Mouse (Mus musculus): ENCODE measurements around the gene Rxrb. TPM values are rescaled to one million over a fixed set of nuclear protein-coding genes. Genes with fewer than 3 reads are reported as not detected.

Gene Rxrb
- total and polyA plus RNA-seq, 2 experiments from 2014 or later, result 28.4 to 29.4 TPM

GRCm38 (mm10) chr17:34079621-34080020 lies 48.0 kb downstream of the Rxrb start:
- Histone ChIP-seq H3K4me2 (ENCODE audit: low read depth, low read length) (no peak overlapping the region), H3K27me3 (ENCODE audit: control insufficient read depth, insufficient read depth, low read length) (peaks cover 37% of the 10 kb centered on the region), H3K27ac (ENCODE audit: low read depth) (no peak overlapping the region), H3K4me3 (ENCODE audit: low read depth, low read length) (no peak overlapping the region), H3K4me1 (ENCODE audit: control insufficient read depth, insufficient read depth) (no peaks in the 10 kb centered on the region), H3K9me3 (replicated peaks; ENCODE audit: control insufficient read depth, low read length) (no peaks in the 10 kb centered on the region), H3K36me3 (replicated peaks; ENCODE audit: control insufficient read depth, insufficient read depth, low read length) (no peaks in the 10 kb centered on the region), H3K9ac (replicated peaks; ENCODE audit: low read depth, low read length) (no peak overlapping the region)
- 22% methylated on average over 5 of the region's 5 CpGs for WGBS
- ATAC-seq (ENCODE audit: insufficient read depth, low read depth) (peak; percentile 57), DNase-seq (ENCODE audit: low spot score) (peak; percentile 76)
- no peak for TF ChIP-seq EP300 (IDR thresholded peaks at IDR 0.05; ENCODE audit: low read depth)
- TF ChIP-seq CTCF (IDR thresholded peaks at IDR 0.05; ENCODE audit: low read depth), result no peak

GRCm38 (mm10) chr17:34083104-34083503 lies 51.5 kb downstream of the Rxrb start:
- DNase-seq (ENCODE audit: low spot score) (no peak), ATAC-seq (ENCODE audit: insufficient read depth, low read depth) (no peak)
- Histone ChIP-seq H3K27me3 (ENCODE audit: control insufficient read depth, insufficient read depth, low read length) (peaks cover 20% of the 10 kb centered on the region), H3K27ac (ENCODE audit: low read depth) (no peak overlapping the region), H3K4me3 (ENCODE audit: low read depth, low read length) (no peak overlapping the region), H3K4me1 (ENCODE audit: control insufficient read depth, insufficient read depth) (no peaks in the 10 kb centered on the region), H3K9ac (replicated peaks; ENCODE audit: low read depth, low read length) (no peak overlapping the region), H3K9me3 (replicated peaks; ENCODE audit: control insufficient read depth, low read length) (no peaks in the 10 kb centered on the region), H3K36me3 (replicated peaks; ENCODE audit: control insufficient read depth, insufficient read depth, low read length) (no peaks in the 10 kb centered on the region), H3K4me2 (ENCODE audit: low read depth, low read length) (no peak overlapping the region)
- no peak for TF ChIP-seq CTCF (IDR thresholded peaks at IDR 0.05; ENCODE audit: low read depth)
- 15% methylated on average over 8 of the region's 8 CpGs for WGBS

GRCm38 (mm10) chr17:34087386-34087785 lies 55.8 kb downstream of the Rxrb start:
- ATAC-seq (ENCODE audit: insufficient read depth, low read depth), result no peak
- 45% methylated on average over 2 of the region's 2 CpGs for WGBS

More at GRCm38 (mm10) chr17:34087386-34087785, 55.8 kb downstream of the Rxrb start:
- no peak overlapping the region for H3K27ac ChIP-seq (ENCODE audit: low read depth)
- H3K9ac ChIP-seq (replicated peaks; ENCODE audit: low read depth, low read length), result no peak overlapping the region
- no peaks in the 10 kb centered on the region for H3K4me1 ChIP-seq (ENCODE audit: control insufficient read depth, insufficient read depth)
- H3K36me3 ChIP-seq (replicated peaks; ENCODE audit: control insufficient read depth, insufficient read depth, low read length), result no peaks in the 10 kb centered on the region
- H3K9me3 ChIP-seq (replicated peaks; ENCODE audit: control insufficient read depth, low read length), result no peaks in the 10 kb centered on the region
- no peak overlapping the region for H3K4me2 ChIP-seq (ENCODE audit: low read depth, low read length)
- peaks cover 20% of the 10 kb centered on the region; the same call in 1 of the 2 replicates for H3K27me3 ChIP-seq (ENCODE audit: control insufficient read depth, insufficient read depth, low read length)
- TF ChIP-seq EP300 (IDR thresholded peaks at IDR 0.05; ENCODE audit: low read depth), result no peak
- TF ChIP-seq CTCF (IDR thresholded peaks at IDR 0.05; ENCODE audit: low read depth), result no peak
- no peak overlapping the region for H3K4me3 ChIP-seq (ENCODE audit: low read depth, low read length)
- DNase-seq (ENCODE audit: low spot score), result no peak

MicroRNA genes within 50 kb of the gene (microRNA counts, 519-probe panel; counts per million panel counts)
- 398 counts per million, percentile 4 among the panel's probes with 10 or more counts for microRNA mmu-miR-219

Small RNA genes within 50 kb of the gene (microRNA-seq; reads per million reads assigned to microRNA genes)
- gene Mir219a-1, result not detected
- not detected for gene Mir219c

Other genes with a start within 250 kb of the Rxrb start
Only the 30 nearest of the 33 such genes appear.
- 127 and 305 TPM in 2 replicates for gene Rps28, start 207.2 kb upstream of the Rxrb start, total RNA-seq (2014; rRNA removed; ENCODE audit: low replicate concordance)
- 622 and 631 TPM in 2 replicates for gene Rps28, start 207.2 kb upstream of the Rxrb start, polyA plus RNA-seq (2015; fragmentation: Nextera tagmentation; extraction: Ambion mirVana)
- gene Ndufa7, start 207.2 kb upstream of the Rxrb start, total RNA-seq (2014; rRNA removed; ENCODE audit: low replicate concordance), result 467 and 766 TPM in 2 replicates
- gene Ndufa7, start 207.2 kb upstream of the Rxrb start, polyA plus RNA-seq (2015; fragmentation: Nextera tagmentation; extraction: Ambion mirVana), result 899 and 938 TPM in 2 replicates
- 17.3 and 24.0 TPM in 2 replicates for gene Cd320, start 188.7 kb upstream of the Rxrb start, total RNA-seq (2014; rRNA removed; ENCODE audit: low replicate concordance)
- 37.3 and 41.6 TPM in 2 replicates for gene Cd320, start 188.7 kb upstream of the Rxrb start, polyA plus RNA-seq (2015; fragmentation: Nextera tagmentation; extraction: Ambion mirVana)
- gene Gm7029, start 158.0 kb upstream of the Rxrb start, total RNA-seq (2014; rRNA removed; ENCODE audit: low replicate concordance), result not detected in 2 replicates
- not detected in 2 replicates for gene Gm7029, start 158.0 kb upstream of the Rxrb start, polyA plus RNA-seq (2015; fragmentation: Nextera tagmentation; extraction: Ambion mirVana)
- 17.0 and 30.1 TPM in 2 replicates for gene Kifc1, start 141.2 kb upstream of the Rxrb start, total RNA-seq (2014; rRNA removed; ENCODE audit: low replicate concordance)
- 2.0 and 2.1 TPM in 2 replicates for gene Kifc1, start 141.2 kb upstream of the Rxrb start, polyA plus RNA-seq (2015; fragmentation: Nextera tagmentation; extraction: Ambion mirVana)
- gene Platr17, start 126.7 kb upstream of the Rxrb start, total RNA-seq (2014; rRNA removed; ENCODE audit: low replicate concordance), result not detected in 2 replicates
- not detected in 2 replicates for gene Platr17, start 126.7 kb upstream of the Rxrb start, polyA plus RNA-seq (2015; fragmentation: Nextera tagmentation; extraction: Ambion mirVana)
- gene Daxx, start 122.4 kb upstream of the Rxrb start, total RNA-seq (2014; rRNA removed; ENCODE audit: low replicate concordance), result 15.2 and 19.3 TPM in 2 replicates
- gene Daxx, start 122.4 kb upstream of the Rxrb start, polyA plus RNA-seq (2015; fragmentation: Nextera tagmentation; extraction: Ambion mirVana), result 18.0 and 20.0 TPM in 2 replicates
- gene Tapbp, start 115.9 kb upstream of the Rxrb start, total RNA-seq (2014; rRNA removed; ENCODE audit: low replicate concordance), result 50.9 and 84.1 TPM in 2 replicates
- 47.6 and 51.3 TPM in 2 replicates for gene Tapbp, start 115.9 kb upstream of the Rxrb start, polyA plus RNA-seq (2015; fragmentation: Nextera tagmentation; extraction: Ambion mirVana)
- gene Zbtb22, start 115.9 kb upstream of the Rxrb start, total RNA-seq (2014; rRNA removed; ENCODE audit: low replicate concordance), result 29.1 and 42.9 TPM in 2 replicates
- 10.1 and 12.0 TPM in 2 replicates for gene Zbtb22, start 115.9 kb upstream of the Rxrb start, polyA plus RNA-seq (2015; fragmentation: Nextera tagmentation; extraction: Ambion mirVana)
- gene Rgl2, start 102.3 kb upstream of the Rxrb start, total RNA-seq (2014; rRNA removed; ENCODE audit: low replicate concordance), result 63.1 and 144 TPM in 2 replicates
- gene Rgl2, start 102.3 kb upstream of the Rxrb start, polyA plus RNA-seq (2015; fragmentation: Nextera tagmentation; extraction: Ambion mirVana), result 21.1 and 21.9 TPM in 2 replicates
- 28.6 and 77.4 TPM in 2 replicates for gene Pfdn6, start 91.5 kb upstream of the Rxrb start, total RNA-seq (2014; rRNA removed; ENCODE audit: low replicate concordance)
- 123 and 128 TPM in 2 replicates for gene Pfdn6, start 91.5 kb upstream of the Rxrb start, polyA plus RNA-seq (2015; fragmentation: Nextera tagmentation; extraction: Ambion mirVana)
- 6.7 and 10.9 TPM in 2 replicates for gene Wdr46, start 91.2 kb upstream of the Rxrb start, total RNA-seq (2014; rRNA removed; ENCODE audit: low replicate concordance)
- gene Wdr46, start 91.2 kb upstream of the Rxrb start, polyA plus RNA-seq (2015; fragmentation: Nextera tagmentation; extraction: Ambion mirVana), result 8.9 and 11.1 TPM in 2 replicates
- 0.53 and 0.70 TPM in 2 replicates for gene B3galt4, start 80.3 kb upstream of the Rxrb start, total RNA-seq (2014; rRNA removed; ENCODE audit: low replicate concordance)
- gene B3galt4, start 80.3 kb upstream of the Rxrb start, polyA plus RNA-seq (2015; fragmentation: Nextera tagmentation; extraction: Ambion mirVana), result 5.5 and 6.1 TPM in 2 replicates
- 28.2 and 31.8 TPM in 2 replicates for gene Vps52, start 76.0 kb upstream of the Rxrb start, total RNA-seq (2014; rRNA removed; ENCODE audit: low replicate concordance)
- 27.8 TPM in 2 replicates for gene Vps52, start 76.0 kb upstream of the Rxrb start, polyA plus RNA-seq (2015; fragmentation: Nextera tagmentation; extraction: Ambion mirVana)
- 1,548 and 1,735 TPM in 2 replicates for gene Rps18, start 75.8 kb upstream of the Rxrb start, total RNA-seq (2014; rRNA removed; ENCODE audit: low replicate concordance)
- 845 and 880 TPM in 2 replicates for gene Rps18, start 75.8 kb upstream of the Rxrb start, polyA plus RNA-seq (2015; fragmentation: Nextera tagmentation; extraction: Ambion mirVana)
- 61.0 and 84.5 TPM in 2 replicates for gene H2-K1, start 31.5 kb upstream of the Rxrb start, total RNA-seq (2014; rRNA removed; ENCODE audit: low replicate concordance)
- gene H2-K1, start 31.5 kb upstream of the Rxrb start, polyA plus RNA-seq (2015; fragmentation: Nextera tagmentation; extraction: Ambion mirVana), result 42.9 and 48.4 TPM in 2 replicates
- 22.5 and 48.5 TPM in 2 replicates for gene Ring1, start 7.1 kb upstream of the Rxrb start, total RNA-seq (2014; rRNA removed; ENCODE audit: low replicate concordance)
- 10.3 and 11.9 TPM in 2 replicates for gene Ring1, start 7.1 kb upstream of the Rxrb start, polyA plus RNA-seq (2015; fragmentation: Nextera tagmentation; extraction: Ambion mirVana)
- 80.6 and 101 TPM in 2 replicates for gene H2-Ke6, start 3.8 kb upstream of the Rxrb start, total RNA-seq (2014; rRNA removed; ENCODE audit: low replicate concordance)
- gene H2-Ke6, start 3.8 kb upstream of the Rxrb start, polyA plus RNA-seq (2015; fragmentation: Nextera tagmentation; extraction: Ambion mirVana), result 58.5 and 64.6 TPM in 2 replicates
- gene Slc39a7, start 130 bp upstream of the Rxrb start, total RNA-seq (2014; rRNA removed; ENCODE audit: low replicate concordance), result 88.7 and 97.2 TPM in 2 replicates
- 79.7 and 85.4 TPM in 2 replicates for gene Slc39a7, start 130 bp upstream of the Rxrb start, polyA plus RNA-seq (2015; fragmentation: Nextera tagmentation; extraction: Ambion mirVana)
- 1.4 and 1.9 TPM in 2 replicates for gene Col11a2, start 7.6 kb downstream of the Rxrb start, total RNA-seq (2014; rRNA removed; ENCODE audit: low replicate concordance)
- gene Col11a2, start 7.6 kb downstream of the Rxrb start, polyA plus RNA-seq (2015; fragmentation: Nextera tagmentation; extraction: Ambion mirVana), result 0.25 and 0.29 TPM in 2 replicates
- not detected in 2 replicates for gene H2-Oa, start 60.5 kb downstream of the Rxrb start, total RNA-seq (2014; rRNA removed; ENCODE audit: low replicate concordance)
- gene H2-Oa, start 60.5 kb downstream of the Rxrb start, polyA plus RNA-seq (2015; fragmentation: Nextera tagmentation; extraction: Ambion mirVana), result not detected in 2 replicates
- 2.6 and 7.2 TPM in 2 replicates for gene H2-DMa, start 87.7 kb downstream of the Rxrb start, total RNA-seq (2014; rRNA removed; ENCODE audit: low replicate concordance)
- gene H2-DMa, start 87.7 kb downstream of the Rxrb start, polyA plus RNA-seq (2015; fragmentation: Nextera tagmentation; extraction: Ambion mirVana), result 4.2 and 4.6 TPM in 2 replicates
- 83.2 and 87.5 TPM in 2 replicates for gene Brd2, start 90.8 kb downstream of the Rxrb start, total RNA-seq (2014; rRNA removed; ENCODE audit: low replicate concordance)
- 33.4 and 38.4 TPM in 2 replicates for gene Brd2, start 90.8 kb downstream of the Rxrb start, polyA plus RNA-seq (2015; fragmentation: Nextera tagmentation; extraction: Ambion mirVana)
- gene H2-DMb2, start 111.5 kb downstream of the Rxrb start, total RNA-seq (2014; rRNA removed; ENCODE audit: low replicate concordance), result 1.5 TPM in 1 of 2 replicates, not detected in the other
- 0.33 and 0.38 TPM in 2 replicates for gene H2-DMb2, start 111.5 kb downstream of the Rxrb start, polyA plus RNA-seq (2015; fragmentation: Nextera tagmentation; extraction: Ambion mirVana)
- 0.19 TPM in 1 of 2 replicates, not detected in the other for gene H2-DMb1, start 121.3 kb downstream of the Rxrb start, total RNA-seq (2014; rRNA removed; ENCODE audit: low replicate concordance)
- gene H2-DMb1, start 121.3 kb downstream of the Rxrb start, polyA plus RNA-seq (2015; fragmentation: Nextera tagmentation; extraction: Ambion mirVana), result 0.65 and 0.90 TPM in 2 replicates
- gene Tap1, start 155.7 kb downstream of the Rxrb start, total RNA-seq (2014; rRNA removed; ENCODE audit: low replicate concordance), result 8.8 and 10.7 TPM in 2 replicates
- gene Tap1, start 155.7 kb downstream of the Rxrb start, polyA plus RNA-seq (2015; fragmentation: Nextera tagmentation; extraction: Ambion mirVana), result 2.7 and 3.7 TPM in 2 replicates
- gene Psmb9, start 156.0 kb downstream of the Rxrb start, total RNA-seq (2014; rRNA removed; ENCODE audit: low replicate concordance), result 2.9 and 6.3 TPM in 2 replicates
- gene Psmb9, start 156.0 kb downstream of the Rxrb start, polyA plus RNA-seq (2015; fragmentation: Nextera tagmentation; extraction: Ambion mirVana), result 2.5 and 3.6 TPM in 2 replicates
- gene Psmb8, start 165.9 kb downstream of the Rxrb start, total RNA-seq (2014; rRNA removed; ENCODE audit: low replicate concordance), result 9.7 and 11.0 TPM in 2 replicates
- gene Psmb8, start 165.9 kb downstream of the Rxrb start, polyA plus RNA-seq (2015; fragmentation: Nextera tagmentation; extraction: Ambion mirVana), result 9.4 and 9.9 TPM in 2 replicates
- 3.3 and 14.5 TPM in 2 replicates for gene Tap2, start 171.7 kb downstream of the Rxrb start, total RNA-seq (2014; rRNA removed; ENCODE audit: low replicate concordance)
- gene Tap2, start 171.7 kb downstream of the Rxrb start, polyA plus RNA-seq (2015; fragmentation: Nextera tagmentation; extraction: Ambion mirVana), result 7.0 and 7.5 TPM in 2 replicates
- gene H2-Ob, start 207.1 kb downstream of the Rxrb start, total RNA-seq (2014; rRNA removed; ENCODE audit: low replicate concordance), result not detected in 2 replicates
- 0.08 and 0.14 TPM in 2 replicates for gene H2-Ob, start 207.1 kb downstream of the Rxrb start, polyA plus RNA-seq (2015; fragmentation: Nextera tagmentation; extraction: Ambion mirVana)